Mouse (Mus musculus): ENCODE results near the gene Fam135a. TPM values are rescaled to one million over a fixed set of nuclear protein-coding genes. Genes with fewer than 3 reads are reported as not detected.
"Not testable (repeated sequence)": the region's sequence is repeated elsewhere in the genome, so short reads cannot be mapped to it uniquely, and the experiment has no call there.

The Fam135a gene
- polyA plus RNA-seq, 1 experiment from 2014 or later = 36.4 TPM

GRCm38 (mm10) chr1:23998866-23999265, 101.3 kb downstream of the Fam135a start:
- H3K9ac ChIP-seq (ENCODE audit: low read length) = no peak overlapping the region
- ATAC-seq (replicated peaks; ENCODE audit: low FRiP score, low TSS enrichment, low read depth) = no peak
- H3K27me3 ChIP-seq (replicated peaks; ENCODE audit: control insufficient read depth, insufficient read depth, low read length) = no peaks in the 10 kb centered on the region
- no peak overlapping the region for H3K4me3 ChIP-seq (ENCODE audit: low read depth, low read length)
- no peaks in the 10 kb centered on the region for H3K9me3 ChIP-seq (ENCODE audit: control insufficient read depth, low read length)
- WGBS = 95% methylated on average over 7 of the region's 7 CpGs
- no peaks in the 10 kb centered on the region for H3K4me1 ChIP-seq (replicated peaks; ENCODE audit: control insufficient read depth, insufficient read depth, low read length)
- no peak overlapping the region for H3K27ac ChIP-seq (ENCODE audit: low read depth)
- DNase-seq (ENCODE audit: low spot score) = no peak
- H3K36me3 ChIP-seq (ENCODE audit: control insufficient read depth, insufficient read depth, low read length) = peaks cover 8% of the 10 kb centered on the region; the same call in 1 of the 2 replicates
- no peak overlapping the region for H3K4me2 ChIP-seq (ENCODE audit: low read length)

DNA sequence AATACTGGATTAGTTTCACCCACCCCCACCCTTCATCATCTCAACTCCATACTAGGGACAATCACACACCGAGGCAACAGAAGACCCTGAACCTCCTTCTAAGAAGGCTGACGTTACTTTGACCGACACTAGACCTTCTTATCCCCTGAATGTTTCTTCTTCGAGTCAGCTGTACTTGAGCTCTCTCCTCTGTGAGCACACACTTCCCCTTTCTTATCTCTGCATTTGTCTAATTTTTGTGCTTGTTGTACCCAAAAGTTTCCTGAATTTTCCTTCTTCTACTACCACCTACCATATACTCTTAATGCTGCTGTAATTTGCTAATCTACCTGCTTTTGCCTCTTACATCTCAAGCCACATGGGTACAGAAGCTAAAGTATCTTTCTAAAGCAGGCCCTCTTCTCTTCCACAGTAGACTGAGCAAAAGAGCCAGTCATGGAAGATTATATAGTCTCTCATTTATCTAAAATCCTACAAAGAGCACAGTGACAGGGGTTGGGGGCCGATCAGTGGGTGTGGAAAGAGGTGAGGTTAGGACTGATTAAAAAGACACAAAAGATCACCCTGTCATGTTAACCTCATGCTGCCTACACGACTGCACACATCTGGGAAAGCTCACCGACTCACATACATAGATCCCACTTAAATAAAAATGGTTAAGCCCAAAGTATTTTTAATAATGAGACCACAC, 101.9 kb downstream of the Fam135a start:
- no peak for ATAC-seq (replicated peaks; ENCODE audit: low FRiP score, low TSS enrichment, low read depth)
- no peak overlapping the region for H3K9ac ChIP-seq (ENCODE audit: low read length)
- WGBS = 93% methylated on average over 7 of the region's 7 CpGs

GRCm38 (mm10) chr1:23997493-23997892, 102.6 kb downstream of the Fam135a start:
- 89% methylated on average over 3 of the region's 3 CpGs for WGBS
- no peak for DNase-seq (ENCODE audit: low spot score)

More for the DNA sequence above, 101.9 kb downstream of the Fam135a start:
- Histone ChIP-seq H3K4me1 (replicated peaks; ENCODE audit: control insufficient read depth, insufficient read depth, low read length) (no peaks in the 10 kb centered on the region), H3K27ac (ENCODE audit: low read depth) (no peak overlapping the region), H3K4me3 (ENCODE audit: low read depth, low read length) (no peak overlapping the region), H3K27me3 (replicated peaks; ENCODE audit: control insufficient read depth, insufficient read depth, low read length) (no peaks in the 10 kb centered on the region), H3K9me3 (ENCODE audit: control insufficient read depth, low read length) (no peaks in the 10 kb centered on the region), H3K4me2 (ENCODE audit: low read length) (no peak overlapping the region), H3K36me3 (ENCODE audit: control insufficient read depth, insufficient read depth, low read length) (peaks cover 8% of the 10 kb centered on the region; the same call in 1 of the 2 replicates)
- no peak for DNase-seq (ENCODE audit: low spot score)

GRCm38 (mm10) chr1:23995420-23995819, 104.7 kb downstream of the Fam135a start:
- Histone ChIP-seq H3K27me3 (replicated peaks; ENCODE audit: control insufficient read depth, insufficient read depth, low read length) (no peaks in the 10 kb centered on the region), H3K36me3 (ENCODE audit: control insufficient read depth, insufficient read depth, low read length) (peaks cover 8% of the 10 kb centered on the region; the same call in 1 of the 2 replicates), H3K9me3 (ENCODE audit: control insufficient read depth, low read length) (no peaks in the 10 kb centered on the region), H3K27ac (ENCODE audit: low read depth) (no peak overlapping the region), H3K4me3 (ENCODE audit: low read depth, low read length) (no peak overlapping the region), H3K4me2 (ENCODE audit: low read length) (no peak overlapping the region), H3K4me1 (replicated peaks; ENCODE audit: control insufficient read depth, insufficient read depth, low read length) (no peaks in the 10 kb centered on the region), H3K9ac (ENCODE audit: low read length) (no peak overlapping the region)
- WGBS = 97% methylated on average over 4 of the region's 4 CpGs
- DNase-seq (ENCODE audit: low spot score) = no peak
- ATAC-seq (replicated peaks; ENCODE audit: low FRiP score, low TSS enrichment, low read depth) = no peak

More at GRCm38 (mm10) chr1:23997493-23997892, 102.6 kb downstream of the Fam135a start:
- no peaks in the 10 kb centered on the region for H3K4me1 ChIP-seq (replicated peaks; ENCODE audit: control insufficient read depth, insufficient read depth, low read length)
- no peaks in the 10 kb centered on the region for H3K9me3 ChIP-seq (ENCODE audit: control insufficient read depth, low read length)
- ATAC-seq (replicated peaks; ENCODE audit: low FRiP score, low TSS enrichment, low read depth) = no peak
- peaks cover 8% of the 10 kb centered on the region; the same call in 1 of the 2 replicates for H3K36me3 ChIP-seq (ENCODE audit: control insufficient read depth, insufficient read depth, low read length)
- no peak overlapping the region for H3K9ac ChIP-seq (ENCODE audit: low read length)
- no peaks in the 10 kb centered on the region for H3K27me3 ChIP-seq (replicated peaks; ENCODE audit: control insufficient read depth, insufficient read depth, low read length)
- no peak overlapping the region for H3K4me3 ChIP-seq (ENCODE audit: low read depth, low read length)
- H3K4me2 ChIP-seq (ENCODE audit: low read length) = no peak overlapping the region
- H3K27ac ChIP-seq (ENCODE audit: low read depth) = no peak overlapping the region

DNA sequence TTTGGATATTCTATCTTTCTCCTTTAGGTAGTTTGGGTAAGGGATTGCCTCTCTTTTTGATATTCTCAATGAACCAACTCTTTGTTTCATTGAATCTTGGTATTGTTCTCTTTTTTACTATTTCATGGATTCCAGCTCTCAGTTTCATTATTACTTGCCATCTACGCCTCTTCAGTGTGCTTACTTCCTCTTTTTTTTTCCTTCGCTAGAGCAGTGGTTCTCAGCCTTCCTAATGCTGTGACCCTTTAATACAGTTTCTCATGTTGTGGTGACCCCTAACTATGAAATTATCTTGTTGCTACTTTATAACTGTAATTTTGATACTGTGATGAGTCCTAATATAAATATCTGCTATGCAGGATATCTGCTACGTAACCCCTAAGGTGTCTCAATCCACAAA, 117.0 kb downstream of the Fam135a start:
- Histone ChIP-seq H3K9me3 (ENCODE audit: control insufficient read depth, low read length) (no peaks in the 10 kb centered on the region), H3K36me3 (ENCODE audit: control insufficient read depth, insufficient read depth, low read length) (no peaks in the 10 kb centered on the region), H3K4me3 (ENCODE audit: low read depth, low read length) (no peak overlapping the region), H3K27ac (ENCODE audit: low read depth) (no peak overlapping the region), H3K4me1 (replicated peaks; ENCODE audit: control insufficient read depth, insufficient read depth, low read length) (no peaks in the 10 kb centered on the region), H3K4me2 (ENCODE audit: low read length) (no peak overlapping the region), H3K27me3 (replicated peaks; ENCODE audit: control insufficient read depth, insufficient read depth, low read length) (no peaks in the 10 kb centered on the region), H3K9ac (ENCODE audit: low read length) (no peak overlapping the region)
- ATAC-seq (replicated peaks; ENCODE audit: low FRiP score, low TSS enrichment, low read depth) (no peak), DNase-seq (ENCODE audit: low spot score) (no peak)
- 86% methylated on average over 3 of the region's 3 CpGs for WGBS

DNA sequence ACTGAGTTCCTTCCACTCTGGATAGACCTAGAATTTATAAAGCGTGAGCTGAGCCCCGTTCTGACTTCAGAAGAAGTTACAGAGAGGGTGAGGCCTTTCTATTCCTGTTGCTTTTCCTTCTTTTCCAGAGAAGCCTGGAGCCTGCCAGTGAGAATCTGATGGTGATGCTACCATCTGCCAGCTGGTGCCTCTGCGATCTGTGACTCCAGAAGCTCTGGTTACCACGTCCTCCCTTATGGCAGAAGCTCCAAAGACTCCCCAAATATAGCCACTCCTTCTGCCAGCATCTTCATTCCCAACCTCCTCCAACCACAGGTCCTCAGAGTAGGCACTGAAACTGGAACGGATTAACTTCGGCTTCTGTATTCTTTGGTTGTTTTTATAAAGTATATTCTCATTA, 121.9 kb downstream of the Fam135a start:
- 83% methylated on average over 6 of the region's 6 CpGs for WGBS
- H3K4me1 ChIP-seq (replicated peaks; ENCODE audit: control insufficient read depth, insufficient read depth, low read length) = no peaks in the 10 kb centered on the region
- no peaks in the 10 kb centered on the region for H3K9me3 ChIP-seq (ENCODE audit: control insufficient read depth, low read length)
- no peak overlapping the region for H3K9ac ChIP-seq (ENCODE audit: low read length)
- no peak overlapping the region for H3K4me3 ChIP-seq (ENCODE audit: low read depth, low read length)
- DNase-seq (ENCODE audit: low spot score) (no peak), ATAC-seq (replicated peaks; ENCODE audit: low FRiP score, low TSS enrichment, low read depth) (no peak)
- H3K27me3 ChIP-seq (replicated peaks; ENCODE audit: control insufficient read depth, insufficient read depth, low read length) = no peaks in the 10 kb centered on the region
- H3K27ac ChIP-seq (ENCODE audit: low read depth) = no peak overlapping the region
- no peaks in the 10 kb centered on the region for H3K36me3 ChIP-seq (ENCODE audit: control insufficient read depth, insufficient read depth, low read length)
- no peak overlapping the region for H3K4me2 ChIP-seq (ENCODE audit: low read length)

GRCm38 (mm10) chr1:23971159-23971558, 129.0 kb downstream of the Fam135a start:
- 79% methylated on average over 3 of the region's 4 CpGs for WGBS
- not testable (repeated sequence) for H3K27me3 ChIP-seq (replicated peaks; ENCODE audit: control insufficient read depth, insufficient read depth, low read length); ATAC-seq (replicated peaks; ENCODE audit: low FRiP score, low TSS enrichment, low read depth); H3K9me3 ChIP-seq (ENCODE audit: control insufficient read depth, low read length); DNase-seq (ENCODE audit: low spot score); H3K27ac ChIP-seq (ENCODE audit: low read depth); H3K9ac ChIP-seq (ENCODE audit: low read length); H3K36me3 ChIP-seq (ENCODE audit: control insufficient read depth, insufficient read depth, low read length); H3K4me2 ChIP-seq (ENCODE audit: low read length); H3K4me1 ChIP-seq (replicated peaks; ENCODE audit: control insufficient read depth, insufficient read depth, low read length); H3K4me3 ChIP-seq (ENCODE audit: low read depth, low read length)

GRCm38 (mm10) chr1:23968027-23968725, 132.0 kb downstream of the Fam135a start:
- H3K36me3 ChIP-seq (ENCODE audit: control insufficient read depth, insufficient read depth, low read length) = no peaks in the 10 kb centered on the region
- H3K27me3 ChIP-seq (replicated peaks; ENCODE audit: control insufficient read depth, insufficient read depth, low read length) = no peaks in the 10 kb centered on the region
- no peaks in the 10 kb centered on the region for H3K4me1 ChIP-seq (replicated peaks; ENCODE audit: control insufficient read depth, insufficient read depth, low read length)
- no peak overlapping the region for H3K4me2 ChIP-seq (ENCODE audit: low read length)
- 91% methylated on average over 9 of the region's 9 CpGs for WGBS
- ATAC-seq (replicated peaks; ENCODE audit: low FRiP score, low TSS enrichment, low read depth) (no peak), DNase-seq (ENCODE audit: low spot score) (no peak)
- no peaks in the 10 kb centered on the region for H3K9me3 ChIP-seq (ENCODE audit: control insufficient read depth, low read length)
- H3K4me3 ChIP-seq (ENCODE audit: low read depth, low read length) = no peak overlapping the region
- H3K27ac ChIP-seq (ENCODE audit: low read depth) = no peak overlapping the region
- H3K9ac ChIP-seq (ENCODE audit: low read length) = no peak overlapping the region
